8 mouse cellular contexts compared by ENCODE assay signal in the genomic region with DNA sequence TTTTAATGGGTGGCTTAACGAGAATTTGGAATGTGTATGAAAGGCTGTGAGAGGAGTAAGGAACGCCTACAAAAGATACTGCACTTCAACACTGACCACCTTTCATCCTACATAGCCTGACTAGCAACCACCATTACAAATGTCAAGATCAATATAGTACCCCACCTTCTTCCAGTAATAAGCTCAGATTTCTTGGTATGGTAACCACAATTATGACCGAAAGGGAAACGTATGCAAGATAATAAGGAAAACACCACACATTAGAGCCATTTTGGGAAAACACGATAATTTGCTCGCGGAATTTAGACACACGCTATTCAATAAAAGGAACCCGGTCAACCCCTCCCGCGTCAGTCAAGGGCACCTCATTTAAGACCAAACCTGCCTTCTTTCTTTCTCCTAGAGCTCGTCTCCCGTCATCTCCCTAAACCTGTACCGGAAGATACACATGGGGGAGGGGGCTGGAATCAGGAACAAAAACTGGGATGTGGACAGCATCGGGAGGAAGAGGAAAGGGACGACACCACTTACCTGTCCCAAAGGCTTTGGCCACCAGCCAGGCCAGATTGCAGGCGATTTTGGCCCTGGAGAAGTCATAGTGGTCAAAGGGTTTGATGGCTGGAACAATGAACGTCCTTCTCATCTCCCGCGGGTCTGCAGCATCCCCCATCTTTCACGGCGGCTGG. TPM values are rescaled to one million over a fixed set of nuclear protein-coding genes. Genes with fewer than 3 reads are reported as not detected.
DNase-seq lines count a peak whose midpoint lies in the region; ATAC-seq and TF ChIP-seq lines count a peak whose summit lies in the region.

No protein-coding gene starts in this region.

- H3K4me1 ChIP-seq in E14TG2a.4 (replicated peaks; ENCODE audit: low read depth, low read length), result peaks cover 24% of the 10 kb centered on the region
- H3K4me1 ChIP-seq in heart, postnatal 0 days (ENCODE audit: control insufficient read depth, insufficient read depth), result peaks cover 11% of the 10 kb centered on the region
- peaks cover 20% of the 10 kb centered on the region for H3K4me1 ChIP-seq in limb, embryonic 15.5 days
- H3K4me1 ChIP-seq in neural tube, embryonic 13.5 days (replicated peaks), result peaks cover 43% of the 10 kb centered on the region

- H3K4me3 ChIP-seq in E14TG2a.4 (replicated peaks; ENCODE audit: low read length), result peak overlapping the region; percentile 91
- peak overlapping the region; percentile 97 for H3K4me3 ChIP-seq in heart, postnatal 0 days (ENCODE audit: low read depth, low read length)
- H3K4me3 ChIP-seq in limb, embryonic 15.5 days, result peak overlapping the region; percentile 94
- H3K4me3 ChIP-seq in neural tube, embryonic 13.5 days, result peak overlapping the region; percentile 98

- H3K27ac ChIP-seq in heart, postnatal 0 days (ENCODE audit: low read depth), result peak overlapping the region; percentile 99
- H3K27ac ChIP-seq in limb, embryonic 15.5 days, result peak overlapping the region; percentile 98
- peak overlapping the region; percentile 99 for H3K27ac ChIP-seq in neural tube, embryonic 13.5 days (replicated peaks)

- under 1% methylated on average over 22 of the region's 22 CpGs for WGBS in heart, postnatal 0 days
- under 1% methylated on average over 22 of the region's 22 CpGs for WGBS in limb, embryonic 15.5 days
- WGBS in neural tube, embryonic 13.5 days, result 1% methylated on average over 22 of the region's 22 CpGs

- ATAC-seq in heart, postnatal 0 days (ENCODE audit: insufficient read depth, low read depth), result no peak
- no peak; the same call in 1 of the 2 replicates for ATAC-seq in limb, embryonic 15.5 days (ENCODE audit: insufficient number of reproducible peaks, low FRiP score, low TSS enrichment, low read depth)
- peak; percentile 12; the same call in 1 of the 2 replicates for ATAC-seq in neural tube, embryonic 13.5 days (ENCODE audit: low read depth)

- no peak for TF ChIP-seq EP300 in heart, postnatal 0 days (IDR thresholded peaks at IDR 0.05; ENCODE audit: low read depth)

- peak overlapping the region; percentile 97 for H3K9ac ChIP-seq in heart, postnatal 0 days (replicated peaks; ENCODE audit: low read depth, low read length)
- H3K9ac ChIP-seq in limb, embryonic 15.5 days, result peak overlapping the region; percentile 96
- peak overlapping the region; percentile 97 for H3K9ac ChIP-seq in neural tube, embryonic 13.5 days

- TF ChIP-seq CTCF in E14TG2a.4 (conservative IDR thresholded peaks at IDR 0.05; ENCODE audit: low read length), result no peak
- no peak for TF ChIP-seq CTCF in heart, postnatal 0 days (IDR thresholded peaks at IDR 0.05; ENCODE audit: low read depth)

- no peaks in the 10 kb centered on the region for H3K9me3 ChIP-seq in E14TG2a.4 (ENCODE audit: low read length)
- no peaks in the 10 kb centered on the region for H3K9me3 ChIP-seq in heart, postnatal 0 days (replicated peaks; ENCODE audit: control insufficient read depth, low read length)
- H3K9me3 ChIP-seq in limb, embryonic 15.5 days, result no peaks in the 10 kb centered on the region
- no peaks in the 10 kb centered on the region for H3K9me3 ChIP-seq in neural tube, embryonic 13.5 days

- DNase-seq in heart, adult 8-10 months (ENCODE audit: low spot score), result peak; percentile 30
- no peak for DNase-seq in heart, adult 18-20 months
- peak; percentile 69 to 70 for DNase-seq in cerebellum, postnatal 36 days
- DNase-seq in heart, postnatal 0 days (ENCODE audit: low spot score), result no peak
- DNase-seq in spleen, postnatal 10 days (ENCODE audit: low spot score in 2 of 2), result no peak

- H3K4me2 ChIP-seq in heart, postnatal 0 days (ENCODE audit: low read depth, low read length), result peak overlapping the region; percentile 95
- H3K4me2 ChIP-seq in limb, embryonic 15.5 days, result peak overlapping the region; percentile 91
- H3K4me2 ChIP-seq in neural tube, embryonic 13.5 days, result peak overlapping the region; percentile 67

- H3K36me3 ChIP-seq in E14TG2a.4 (ENCODE audit: insufficient read depth, low read length), result no peaks in the 10 kb centered on the region
- H3K36me3 ChIP-seq in heart, postnatal 0 days (replicated peaks; ENCODE audit: control insufficient read depth, insufficient read depth, low read length), result no peaks in the 10 kb centered on the region
- H3K36me3 ChIP-seq in limb, embryonic 15.5 days, result no peaks in the 10 kb centered on the region
- peaks cover 5% of the 10 kb centered on the region; the same call in 1 of the 2 replicates for H3K36me3 ChIP-seq in neural tube, embryonic 13.5 days

- peaks cover 30% of the 10 kb centered on the region for H3K27me3 ChIP-seq in E14TG2a.4 (ENCODE audit: insufficient read depth, low read length)
- H3K27me3 ChIP-seq in heart, postnatal 0 days (ENCODE audit: control insufficient read depth, insufficient read depth, low read length), result no peaks in the 10 kb centered on the region
- H3K27me3 ChIP-seq in limb, embryonic 15.5 days, result no peaks in the 10 kb centered on the region
- H3K27me3 ChIP-seq in neural tube, embryonic 13.5 days, result peaks cover 9% of the 10 kb centered on the region; the same call in 1 of the 2 replicates

RNA-seq across cellular contexts. Expression of a gene that starts 1.0 kb away (rescaled TPM):
- 10 to 100 TPM; 17.7 to 24.0 (median 19.5) TPM for total RNA-seq in heart, adult 8-10 months (2022)
- 10 to 100 TPM; 21.1 to 21.3 TPM for total RNA-seq in heart, adult 18-20 months (2021)
- total RNA-seq in heart, postnatal 0 days (2014; rRNA removed; ENCODE audit: low replicate concordance), result 16.4 and 17.4 TPM in 2 replicates
- 3.7 and 4.5 TPM in 2 replicates for polyA plus RNA-seq in heart, postnatal 0 days (2015; fragmentation: Nextera tagmentation; extraction: Ambion mirVana)
- polyA plus RNA-seq in limb, embryonic 15.5 days (2015; fragmentation: Nextera tagmentation; extraction: Ambion mirVana), result 9.4 and 11.0 TPM in 2 replicates
- 27.5 and 30.1 TPM in 2 replicates for polyA plus RNA-seq in neural tube, embryonic 13.5 days (2015; fragmentation: Nextera tagmentation; extraction: Ambion mirVana)

Comparison
In these comparisons a context has a peak if more than half of its experiments do, and no peak if none do; other contexts are left out.
1. DNase-seq: peak in heart, adult 8-10 months (single experiment) and cerebellum, postnatal 36 days (2 of 2); none in heart, adult 18-20 months (0 of 2), heart, postnatal 0 days (single experiment) and spleen, postnatal 10 days (0 of 2).
2. Peak in every context shown above with its lines, with median percentiles within 50 percentile points of each other: H3K4me3 ChIP-seq, H3K27ac ChIP-seq, H3K4me2 ChIP-seq and H3K9ac ChIP-seq.